Mouse (Mus musculus) c-Kit-negative CD71-positive TER-119-positive erythroid progenitor cells, embryonic 14.5 days (primary cell): ENCODE measurements around the gene Romo1.
"Not testable (repeated sequence)": the region's sequence is repeated elsewhere in the genome, so short reads cannot be mapped to it uniquely, and the experiment has no call there.

ENCODE experiments used
- DNase-seq: peaks from one replicate; pipeline ENCODE4 v3.0.0-alpha.2; 2013; ENCODE audit warnings: low read depth, low spot score

Romo1 gene

DNA sequence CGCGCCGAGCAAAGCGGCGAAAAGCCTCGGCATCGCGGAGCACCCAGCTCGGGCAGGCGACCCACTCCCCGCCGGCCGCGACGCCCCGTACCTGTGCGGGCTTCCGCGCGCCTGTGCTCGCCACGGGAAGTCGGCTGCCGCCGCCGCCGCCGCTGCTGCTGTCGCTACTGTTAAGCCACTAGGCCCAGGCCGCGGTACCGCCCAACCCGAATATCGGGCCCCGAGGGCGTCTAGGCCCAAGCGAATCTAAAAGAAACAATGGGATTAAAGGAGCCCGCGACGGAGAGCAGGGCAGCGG lies 35.9 kb downstream of the Romo1 start:
- no peak for DNase-seq

DNA sequence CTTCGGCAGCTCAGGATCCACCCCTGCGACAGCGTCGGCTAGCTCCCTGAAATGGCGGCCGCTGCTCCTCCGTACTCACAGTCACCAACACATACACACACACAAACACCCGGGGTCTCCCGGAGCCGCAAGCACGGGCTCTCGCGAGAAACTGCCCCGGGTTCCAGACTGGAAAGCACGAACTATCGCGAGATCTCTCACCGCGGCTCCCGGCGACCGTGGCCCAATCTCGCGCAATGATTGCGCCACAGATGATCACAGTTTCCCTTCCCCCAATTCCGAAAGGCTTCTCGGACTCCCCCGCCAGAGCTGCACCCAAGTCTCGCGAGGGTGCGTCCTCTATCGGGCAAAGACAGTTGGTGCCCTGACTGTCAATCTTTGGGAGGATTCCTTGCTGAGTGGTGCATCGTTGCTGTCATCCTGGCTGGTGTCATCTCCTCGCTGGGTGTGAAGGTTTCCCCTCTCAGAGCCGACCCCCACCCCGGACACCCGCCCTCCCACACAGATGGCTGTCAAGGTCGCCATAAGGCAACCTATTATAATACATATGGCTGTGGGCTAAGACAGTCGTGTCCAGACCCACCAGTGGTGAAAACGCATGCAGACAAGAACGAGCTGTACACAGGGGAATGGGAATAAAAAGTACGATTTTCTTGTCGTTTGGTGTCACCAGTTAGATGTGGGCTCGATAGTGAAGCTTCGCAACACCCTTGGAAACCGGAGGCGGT lies 36.4 kb downstream of the Romo1 start, which contains the start of gene Rbm39:
Gene Rbm39, minus strand, starts transcription at position 145 of the 728 bp plus-strand sequence.
- peak; percentile 98 for DNase-seq

DNA sequence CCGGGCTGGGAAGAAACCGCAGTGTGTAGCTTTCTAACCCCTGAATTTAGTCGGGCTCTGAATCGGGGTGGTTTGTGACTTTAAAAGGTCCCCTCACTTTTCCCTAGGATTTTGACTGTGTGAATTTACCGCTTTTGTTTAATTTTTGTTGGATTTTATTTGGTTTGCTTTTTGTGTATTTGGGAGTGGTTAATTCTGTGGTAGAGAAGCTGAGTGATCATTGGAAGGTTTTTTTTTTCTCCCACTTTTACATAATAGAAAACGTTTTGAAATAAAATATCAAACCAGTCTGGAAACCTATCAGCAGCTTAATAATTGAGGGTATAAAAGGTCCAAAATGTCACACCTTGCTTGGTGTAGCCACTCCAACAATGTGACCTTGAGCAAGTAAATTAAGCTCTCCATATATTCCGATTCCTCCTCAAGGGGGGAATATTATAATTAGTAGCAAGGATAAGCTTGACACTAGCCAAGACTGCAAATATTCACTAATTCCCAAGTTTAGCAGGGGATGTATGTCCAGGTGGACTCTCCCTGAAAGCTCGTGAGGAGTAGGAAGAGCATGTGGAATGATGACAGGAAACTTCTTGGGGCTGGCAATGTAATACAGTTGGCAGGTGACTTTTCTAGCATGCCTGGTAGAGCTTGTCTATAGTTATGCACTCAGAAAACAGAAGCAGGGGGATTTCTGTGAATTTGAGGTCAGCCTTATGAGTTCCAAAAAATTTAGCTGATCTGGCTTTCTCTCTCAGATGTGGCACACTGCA lies 37.2 kb downstream of the Romo1 start:
- no peak for DNase-seq

DNA sequence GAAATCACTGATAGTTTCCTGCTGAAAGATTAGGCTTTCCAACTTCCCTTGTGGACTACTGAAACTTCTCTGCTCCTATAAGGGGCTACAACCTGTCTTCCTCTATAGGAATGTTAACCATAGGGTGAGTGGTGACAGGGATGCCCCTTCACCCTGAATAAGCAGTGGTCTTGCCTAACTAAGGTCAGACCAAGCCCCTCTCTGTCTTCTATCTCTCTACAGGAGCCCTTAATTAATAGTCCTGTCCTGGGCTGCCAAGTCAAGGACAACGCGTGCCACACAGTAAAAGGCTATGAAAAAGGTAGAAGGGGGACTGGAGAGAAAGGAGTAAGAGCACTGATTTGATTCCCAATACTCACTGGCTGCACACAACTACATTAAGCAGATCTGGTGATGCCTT lies 37.8 kb downstream of the Romo1 start:
- no peak for DNase-seq

DNA sequence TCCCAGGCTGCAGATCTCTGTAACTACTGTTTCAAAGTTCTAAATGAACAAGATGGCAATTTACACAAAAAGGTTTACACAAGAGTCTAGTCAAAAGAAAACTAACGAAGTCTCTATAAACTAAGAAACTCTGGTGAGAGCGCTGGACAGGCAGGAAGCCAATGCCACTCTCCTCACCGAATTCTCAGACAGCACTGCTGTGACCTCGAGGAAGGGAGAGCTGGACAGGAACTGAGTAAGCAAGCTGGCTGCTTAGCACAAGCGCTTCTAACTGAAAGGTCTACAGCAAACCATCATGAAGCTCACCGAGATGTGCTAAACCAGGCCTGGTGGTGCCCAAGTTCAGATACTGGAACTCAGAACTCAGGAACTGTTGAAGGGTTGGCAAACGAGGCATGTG lies 45.4 kb downstream of the Romo1 start:
- not testable (repeated sequence) for DNase-seq

DNA sequence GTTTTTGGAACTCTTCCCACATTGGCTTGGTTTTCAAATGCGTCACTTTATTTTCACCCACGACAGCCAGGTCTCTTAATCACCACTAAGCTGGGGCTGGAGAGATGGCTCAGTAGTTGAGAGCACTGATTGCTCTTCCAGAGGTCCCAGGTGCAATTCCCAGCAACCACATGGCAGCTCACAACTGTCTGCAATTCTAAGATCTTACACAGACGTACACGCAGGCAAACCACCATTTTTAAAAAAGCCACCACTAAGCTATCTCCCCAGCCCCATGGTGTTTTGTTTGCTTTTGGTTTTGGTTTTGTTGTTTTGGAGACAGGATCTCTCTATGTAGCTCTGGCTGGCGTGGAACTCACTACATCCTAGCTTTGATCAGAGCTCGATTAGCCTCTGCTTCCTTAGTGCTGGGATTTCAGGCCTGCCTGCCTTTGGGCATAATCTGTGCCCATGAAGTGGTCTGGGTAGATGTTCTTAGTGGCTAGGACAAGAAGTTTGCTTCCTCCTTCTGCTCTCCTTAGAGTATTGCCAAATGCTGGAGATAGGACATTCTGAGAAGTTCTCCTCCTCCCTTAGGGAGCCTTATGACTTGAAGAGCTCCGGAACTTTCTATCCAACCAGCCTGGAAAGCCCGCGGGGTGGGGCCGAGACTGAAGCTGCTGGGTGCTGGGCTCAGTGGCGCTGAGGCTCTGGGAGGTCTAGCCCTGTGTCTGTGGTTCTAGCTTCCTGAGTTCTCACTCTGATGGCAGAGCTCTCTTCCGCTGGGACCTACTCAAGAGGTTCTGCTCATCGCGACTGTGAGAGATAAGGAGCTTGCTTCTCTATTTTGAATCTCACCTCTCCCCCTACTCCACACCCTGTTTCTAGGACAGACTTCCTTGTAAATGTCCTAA lies 46.4 kb downstream of the Romo1 start:
- DNase-seq, result no peak

DNA sequence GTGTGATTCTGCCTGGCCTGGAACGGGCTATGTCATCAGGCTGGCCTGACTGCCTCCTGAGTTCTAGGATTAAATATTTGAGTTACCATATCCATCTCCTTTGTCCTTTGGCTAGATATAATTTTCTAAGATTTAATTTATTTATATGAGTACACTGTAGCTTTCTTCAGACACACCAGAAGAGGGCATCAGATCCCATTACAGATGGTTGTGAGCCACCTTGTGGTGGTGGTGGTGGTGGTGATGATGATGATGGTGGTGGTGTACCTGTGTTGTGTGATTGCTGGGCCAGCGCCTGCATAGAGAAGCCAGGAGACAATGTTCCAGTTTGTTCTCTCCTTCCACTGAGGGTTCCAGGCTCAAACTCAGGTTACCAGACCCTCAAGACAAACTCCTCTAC lies 47.7 kb downstream of the Romo1 start:
- DNase-seq, result no peak

DNA sequence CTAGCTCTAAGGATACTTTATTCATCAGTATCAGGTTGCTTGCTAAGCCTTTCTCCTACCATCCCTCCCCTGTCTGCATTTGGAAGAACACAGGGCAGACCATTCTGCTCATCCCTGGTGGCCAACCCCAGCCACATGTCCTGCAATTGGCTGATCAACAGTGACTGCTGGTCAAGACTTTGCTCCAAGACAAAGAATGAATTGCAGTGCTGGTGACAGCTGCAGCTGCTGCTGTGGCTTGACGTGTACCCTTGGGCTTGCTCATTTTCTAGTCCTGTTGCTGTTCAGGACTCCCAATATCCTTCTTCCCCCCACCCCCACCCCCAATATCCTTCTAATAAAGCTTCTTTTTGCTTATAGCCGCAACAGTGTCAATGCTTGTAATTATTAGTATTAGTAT lies 48.2 kb downstream of the Romo1 start:
- no peak for DNase-seq

DNA sequence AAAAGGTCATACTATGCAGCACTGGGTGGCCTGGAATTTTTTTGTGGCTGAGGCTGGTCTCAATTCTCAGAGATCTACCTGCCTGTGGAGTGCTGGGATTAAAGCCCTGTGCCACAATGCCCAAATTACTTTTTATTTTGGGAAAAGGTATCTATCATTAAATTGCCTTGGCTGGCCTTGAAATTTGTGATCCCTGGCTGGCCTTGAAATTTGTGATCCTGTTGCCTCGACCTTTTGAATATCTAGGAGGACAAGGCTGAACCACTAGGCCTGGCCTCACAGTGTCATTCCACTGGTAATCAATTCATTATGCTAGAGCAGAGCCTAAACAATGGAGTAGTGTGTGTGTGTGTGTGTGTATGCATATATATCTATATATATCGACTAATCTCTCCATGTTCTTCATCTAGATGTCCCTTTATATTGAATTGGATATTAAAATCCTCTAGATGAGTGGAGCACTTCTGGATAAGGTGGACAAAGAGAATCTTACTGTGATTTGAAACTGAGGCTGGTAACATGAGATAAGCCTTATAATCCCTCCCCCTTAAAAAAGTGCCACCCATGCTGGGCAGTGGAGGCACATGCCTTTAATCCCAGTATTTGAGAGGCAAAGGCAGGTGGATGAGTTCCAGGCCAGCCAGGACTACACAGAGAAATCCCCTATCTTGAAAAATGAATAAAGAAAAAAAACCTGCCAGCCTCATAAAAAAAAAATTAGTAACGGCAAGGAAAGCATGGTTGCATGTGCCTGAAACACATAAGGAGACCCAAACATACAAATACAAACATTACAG lies 49.4 kb downstream of the Romo1 start:
- no peak for DNase-seq

DNA sequence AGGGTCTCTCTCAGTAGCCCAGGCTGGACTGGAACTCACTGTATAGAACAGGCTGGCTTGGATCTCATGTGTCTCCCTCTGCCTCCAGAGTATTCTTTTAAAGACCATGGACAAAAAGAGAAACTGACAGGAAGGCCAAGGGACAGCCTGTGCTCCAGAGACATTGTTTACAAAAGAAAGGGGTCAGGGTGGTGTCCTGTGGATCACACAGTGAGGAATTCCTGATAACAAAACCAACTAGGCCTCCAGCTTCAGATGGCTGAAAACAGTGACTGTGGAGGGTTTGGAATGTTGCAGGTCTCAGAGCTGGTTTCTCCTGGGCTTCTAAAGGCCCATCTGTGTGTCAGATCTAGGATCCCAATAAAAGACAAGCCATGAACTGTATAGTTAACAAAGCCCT lies 50.7 kb downstream of the Romo1 start:
- no peak for DNase-seq
